Mouse (Mus musculus): ENCODE measurements at regions not wholly inside any gene's neighbourhood (a gene's known extent, or its start where the extent isn't known, plus 50 kb on each side); places are given as distances from the start of the nearest gene placed in this dataset.

DNA sequence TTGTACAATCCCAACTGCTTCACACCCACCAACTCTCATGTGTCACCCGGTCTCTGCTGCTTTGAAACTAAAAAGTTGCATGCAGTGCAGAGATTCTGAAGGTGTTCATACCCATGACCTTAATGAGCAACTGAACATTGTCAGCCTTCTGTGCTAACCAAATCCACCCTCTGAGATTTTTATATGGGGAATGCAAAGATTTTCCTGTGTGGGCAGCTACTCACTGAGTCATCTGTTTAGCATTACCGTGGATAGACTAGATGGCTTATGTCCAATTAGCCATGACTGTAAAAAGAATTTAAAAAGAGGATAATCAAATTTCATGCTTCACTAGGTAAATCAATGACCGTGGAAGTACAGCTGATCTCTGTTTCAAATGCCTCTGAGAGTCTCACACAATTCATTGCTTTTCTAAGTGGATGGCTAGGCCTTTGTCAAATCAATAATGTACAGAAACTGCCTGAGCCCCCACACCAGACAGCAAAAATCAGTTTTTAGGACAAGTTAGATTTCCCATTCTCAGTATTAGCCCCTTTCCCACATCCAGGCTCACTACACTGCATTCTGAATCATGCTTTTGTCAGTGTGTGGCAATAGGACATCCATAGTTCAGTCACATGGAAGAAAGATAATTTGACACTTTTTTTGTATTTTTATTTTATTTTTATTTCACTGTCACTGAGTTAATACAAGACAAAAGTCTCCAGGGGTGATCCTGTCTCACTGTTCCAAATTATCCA lies 781.8 kb upstream of the Ins1 start:
- DNase-seq (ENCODE audit: low spot score in 2 of 2): peak in 1 of 2 experiments; percentile 70

Measured in left cerebral cortex, adult 8-10 months (tissue).